Mouse (Mus musculus) lung, postnatal 10 days (tissue): ENCODE results near the gene Gm13278.
"Not testable (repeated sequence)": the region's sequence is repeated elsewhere in the genome, so short reads cannot be mapped to it uniquely, and the experiment has no call there.

Experiments
- DNase-seq: peaks from one replicate; pipeline ENCODE4 v3.0.0; 2021

The Gm13278 gene

DNA sequence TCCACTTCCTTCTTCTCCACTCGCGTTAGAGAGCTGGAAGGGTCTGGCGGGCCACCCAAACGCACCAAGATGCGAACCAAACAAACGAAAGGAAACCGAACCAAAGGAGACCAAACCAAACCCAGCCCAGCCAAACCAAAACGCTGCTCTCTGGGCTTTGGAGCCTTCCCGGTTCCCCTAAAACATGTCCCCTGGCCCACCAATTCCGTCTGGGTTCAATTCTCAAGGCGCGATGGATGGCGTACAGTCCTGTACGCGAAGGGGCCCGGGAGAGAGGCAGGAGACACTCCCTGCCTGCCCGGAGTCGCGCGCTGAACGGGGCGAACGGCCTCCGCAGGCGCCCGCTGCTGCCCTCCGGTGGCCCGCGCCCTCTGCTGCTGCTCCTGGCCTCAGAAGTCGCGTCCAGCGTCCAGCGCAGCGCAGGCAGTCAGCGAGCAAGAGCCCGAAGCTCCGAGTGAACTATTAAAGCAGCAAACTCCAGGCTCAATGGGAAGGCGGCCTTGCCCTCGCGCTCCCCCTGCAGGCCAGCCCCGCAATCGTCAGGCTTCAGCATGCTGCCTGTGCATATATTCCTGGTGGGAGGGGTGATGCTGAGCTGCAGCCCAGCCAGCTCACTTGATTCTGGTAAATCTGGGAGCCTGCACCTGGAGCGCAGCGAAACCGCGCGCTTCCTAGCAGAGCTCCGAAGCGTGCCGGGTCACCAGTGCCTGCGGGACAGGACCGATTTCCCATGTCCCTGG lies 2.8 kb downstream of the Gm13278 start, which contains the start of gene Gm13275:
Gene Gm13275 (plus strand): TSS at position 552 of the 740 bp plus-strand sequence.
- DNase-seq = peak; percentile 72

DNA sequence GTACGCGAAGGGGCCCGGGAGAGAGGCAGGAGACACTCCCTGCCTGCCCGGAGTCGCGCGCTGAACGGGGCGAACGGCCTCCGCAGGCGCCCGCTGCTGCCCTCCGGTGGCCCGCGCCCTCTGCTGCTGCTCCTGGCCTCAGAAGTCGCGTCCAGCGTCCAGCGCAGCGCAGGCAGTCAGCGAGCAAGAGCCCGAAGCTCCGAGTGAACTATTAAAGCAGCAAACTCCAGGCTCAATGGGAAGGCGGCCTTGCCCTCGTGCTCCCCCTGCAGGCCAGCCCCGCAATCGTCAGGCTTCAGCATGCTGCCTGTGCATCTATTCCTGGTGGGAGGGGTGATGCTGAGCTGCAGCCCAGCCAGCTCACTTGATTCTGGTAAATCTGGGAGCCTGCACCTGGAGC lies 5.7 kb downstream of the Gm13278 start, which contains the start of gene Gm13279:
Gene Gm13279 (plus strand): TSS at position 301 of the 400 bp plus-strand sequence.
- DNase-seq = not testable (repeated sequence)

DNA sequence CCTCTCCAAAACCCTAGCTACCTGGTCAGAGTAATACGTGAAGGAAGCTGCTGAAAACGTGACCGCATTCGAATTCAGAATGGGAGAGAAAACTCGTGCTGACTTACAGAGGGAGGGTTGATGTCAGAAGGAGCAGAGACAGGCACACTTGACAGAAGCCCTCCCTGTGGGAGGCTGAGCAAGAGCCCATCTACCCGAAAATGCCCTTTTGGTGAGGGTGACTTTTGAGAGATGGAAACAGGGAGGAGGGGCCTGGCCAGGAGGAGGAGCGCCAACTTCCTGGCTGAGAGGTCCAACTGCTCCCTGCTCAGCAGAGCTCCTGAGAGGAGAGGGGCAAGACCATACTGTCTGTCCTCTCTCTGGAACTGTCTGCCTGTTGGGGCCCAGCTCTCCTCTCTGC lies 8.0 kb downstream of the Gm13278 start, which contains the start of gene Gm13285:
Gene Gm13285 (plus strand): TSS at position 301 of the 400 bp plus-strand sequence.
- not testable (repeated sequence) for DNase-seq

DNA sequence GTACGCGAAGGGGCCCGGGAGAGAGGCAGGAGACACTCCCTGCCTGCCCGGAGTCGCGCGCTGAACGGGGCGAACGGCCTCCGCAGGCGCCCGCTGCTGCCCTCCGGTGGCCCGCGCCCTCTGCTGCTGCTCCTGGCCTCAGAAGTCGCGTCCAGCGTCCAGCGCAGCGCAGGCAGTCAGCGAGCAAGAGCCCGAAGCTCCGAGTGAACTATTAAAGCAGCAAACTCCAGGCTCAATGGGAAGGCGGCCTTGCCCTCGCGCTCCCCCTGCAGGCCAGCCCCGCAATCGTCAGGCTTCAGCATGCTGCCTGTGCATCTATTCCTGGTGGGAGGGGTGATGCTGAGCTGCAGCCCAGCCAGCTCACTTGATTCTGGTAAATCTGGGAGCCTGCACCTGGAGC lies 11.6 kb downstream of the Gm13278 start, which contains the start of gene Gm13287:
Gene Gm13287 (plus strand): TSS at position 301 of the 400 bp plus-strand sequence.
- DNase-seq = not testable (repeated sequence)

DNA sequence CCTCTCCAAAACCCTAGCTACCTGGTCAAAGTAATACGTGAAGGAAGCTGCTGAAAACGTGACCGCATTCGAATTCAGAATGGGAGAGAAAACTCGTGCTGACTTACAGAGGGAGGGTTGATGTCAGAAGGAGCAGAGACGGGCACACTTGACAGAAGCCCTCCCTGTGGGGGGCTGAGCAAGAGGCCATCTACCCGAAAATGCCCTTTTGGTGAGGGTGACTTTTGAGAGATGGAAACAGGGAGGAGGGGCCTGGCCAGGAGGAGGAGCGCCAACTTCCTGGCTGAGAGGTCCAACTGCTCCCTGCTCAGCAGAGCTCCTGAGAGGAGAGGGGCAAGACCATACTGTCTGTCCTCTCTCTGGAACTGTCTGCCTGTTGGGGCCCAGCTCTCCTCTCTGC lies 13.9 kb downstream of the Gm13278 start, which contains the start of gene Gm13288:
Gene Gm13288 (plus strand): TSS at position 301 of the 400 bp plus-strand sequence.
- not testable (repeated sequence) for DNase-seq

DNA sequence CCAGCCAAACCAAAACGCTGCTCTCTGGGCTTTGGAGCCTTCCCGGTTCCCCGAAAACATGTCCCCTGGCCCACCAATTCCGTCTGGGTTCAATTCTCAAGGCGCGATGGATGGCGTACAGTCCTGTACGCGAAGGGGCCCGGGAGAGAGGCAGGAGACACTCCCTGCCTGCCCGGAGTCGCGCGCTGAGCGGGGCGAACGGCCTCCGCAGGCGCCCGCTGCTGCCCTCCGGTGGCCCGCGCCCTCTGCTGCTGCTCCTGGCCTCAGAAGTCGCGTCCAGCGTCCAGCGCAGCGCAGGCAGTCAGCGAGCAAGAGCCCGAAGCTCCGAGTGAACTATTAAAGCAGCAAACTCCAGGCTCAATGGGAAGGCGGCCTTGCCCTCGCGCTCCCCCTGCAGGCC lies 14.4 kb downstream of the Gm13278 start:
- peak; percentile 39 for DNase-seq

DNA sequence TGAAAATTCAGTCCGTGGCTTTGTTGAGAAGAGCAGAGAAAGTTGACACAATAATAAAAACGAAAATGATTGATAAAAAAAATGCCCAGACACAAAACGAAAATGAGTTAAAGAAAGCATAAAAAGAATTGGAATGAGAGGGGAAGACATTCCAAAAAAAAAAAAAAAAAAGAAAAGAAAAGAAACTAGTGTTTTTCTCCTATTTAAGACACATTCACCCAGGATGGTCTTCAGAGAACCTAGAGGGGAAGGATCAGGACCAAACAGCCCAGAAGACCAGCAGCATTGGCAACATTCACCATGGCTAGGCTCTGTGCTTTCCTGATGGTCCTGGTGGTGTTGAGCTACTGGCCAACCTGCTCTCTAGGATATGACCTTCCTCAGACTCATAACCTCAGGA lies 24.6 kb downstream of the Gm13278 start, which contains the start of gene Ifna7:
Gene Ifna7 (plus strand): TSS at position 301 of the 400 bp plus-strand sequence.
- DNase-seq = no peak

DNA sequence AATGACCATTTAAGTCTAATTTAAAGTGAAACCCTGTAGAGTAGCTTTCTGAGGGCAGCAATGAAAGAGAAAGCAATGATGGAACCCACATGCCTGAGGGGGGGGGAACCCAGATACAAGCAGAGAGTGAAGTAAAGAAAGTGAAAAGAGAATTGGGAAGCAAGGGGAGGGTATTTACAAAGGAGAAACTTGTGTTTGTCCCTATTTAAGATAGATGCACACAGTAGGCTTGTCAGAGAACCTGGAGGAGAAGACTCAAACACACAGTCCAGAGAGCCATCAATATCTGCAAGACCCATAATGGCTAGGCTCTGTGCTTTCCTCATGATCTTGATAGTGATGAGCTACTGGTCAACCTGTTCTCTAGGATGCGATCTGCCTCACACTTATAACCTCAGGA lies 28.3 kb downstream of the Gm13278 start, which contains the start of gene Ifna11:
Gene Ifna11 (plus strand): TSS at position 301 of the 400 bp plus-strand sequence.
- no peak for DNase-seq

DNA sequence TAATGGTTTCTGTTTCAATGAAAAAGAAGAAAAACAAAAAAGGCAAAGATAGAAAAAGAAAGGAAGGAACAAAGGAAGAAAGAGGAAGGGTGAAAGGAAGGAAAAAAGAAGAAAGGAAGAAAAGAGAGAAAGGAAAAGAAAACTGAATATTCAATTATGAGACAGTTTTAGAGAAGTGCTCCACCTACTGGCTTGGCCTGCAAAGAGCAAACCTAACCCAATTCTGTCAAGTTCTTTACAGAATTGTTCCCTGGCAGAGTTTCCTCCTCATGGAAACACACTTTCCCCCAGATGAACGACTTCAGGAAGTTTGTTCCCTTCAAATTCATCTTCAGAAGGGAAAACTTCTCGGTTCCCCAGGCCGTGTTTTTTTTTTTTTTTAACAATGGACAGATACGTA lies 31.6 kb downstream of the Gm13278 start:
- DNase-seq = peak; percentile 25

DNA sequence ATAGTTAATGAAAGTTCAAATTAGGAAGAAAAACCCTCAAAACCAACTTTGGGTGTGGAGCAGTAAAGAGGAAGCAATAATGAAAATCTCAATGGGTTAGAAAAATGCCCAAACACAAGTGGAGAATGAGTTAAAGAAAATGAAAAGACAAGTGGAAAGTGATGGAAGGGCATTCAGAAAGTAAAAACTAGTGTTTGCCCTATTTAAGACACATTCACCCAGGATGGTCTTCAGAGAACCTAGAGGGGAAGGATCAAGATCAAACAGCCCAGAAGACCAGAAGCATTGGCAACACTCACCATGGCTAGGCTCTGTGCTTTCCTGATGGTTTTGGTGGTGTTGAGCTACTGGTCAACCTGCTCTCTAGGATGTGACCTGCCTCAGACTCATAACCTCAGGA lies 35.8 kb downstream of the Gm13278 start, which contains the start of gene Ifna6:
Gene Ifna6 (plus strand): TSS at position 301 of the 400 bp plus-strand sequence.
- not testable (repeated sequence) for DNase-seq

DNA sequence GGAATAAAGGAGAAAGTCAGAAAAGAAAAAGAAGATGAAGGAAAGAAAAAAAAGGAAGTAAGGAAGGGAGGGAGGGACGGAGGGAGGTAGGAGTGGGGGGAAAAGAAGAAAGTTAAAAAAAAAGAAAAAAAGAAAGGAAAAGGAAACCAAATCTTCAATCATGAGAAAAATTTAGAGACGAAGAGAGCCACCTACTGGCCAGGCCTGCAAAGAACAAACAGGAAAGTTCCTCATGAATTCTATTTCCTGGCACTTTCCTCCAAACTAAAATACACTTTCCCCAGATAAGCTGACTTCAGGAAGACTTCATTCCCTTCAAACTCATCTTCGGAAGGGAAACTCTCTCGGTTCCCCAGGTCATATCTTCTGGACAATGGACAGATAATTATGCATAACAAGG lies 39.2 kb downstream of the Gm13278 start:
- peak; percentile 47 for DNase-seq

DNA sequence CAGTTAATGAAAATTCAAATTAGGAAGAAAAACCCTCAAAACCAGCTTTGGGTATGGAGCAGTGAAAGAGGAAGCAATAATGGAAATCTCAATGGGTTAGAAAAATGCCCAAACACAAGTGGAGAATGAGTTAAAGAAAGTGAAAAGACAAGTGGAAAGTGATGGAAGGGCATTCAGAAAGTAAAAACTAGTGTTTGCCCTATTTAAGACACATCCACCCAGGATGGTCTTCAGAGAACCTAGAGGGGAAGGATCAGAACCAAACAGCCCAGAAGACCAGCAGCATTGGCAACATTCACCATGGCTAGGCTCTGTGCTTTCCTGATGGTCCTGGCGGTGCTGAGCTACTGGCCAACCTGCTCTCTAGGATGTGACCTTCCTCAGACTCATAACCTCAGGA lies 43.9 kb downstream of the Gm13278 start, which contains the start of gene Ifna5:
Gene Ifna5 (plus strand): TSS at position 301 of the 400 bp plus-strand sequence.
- not testable (repeated sequence) for DNase-seq

DNA sequence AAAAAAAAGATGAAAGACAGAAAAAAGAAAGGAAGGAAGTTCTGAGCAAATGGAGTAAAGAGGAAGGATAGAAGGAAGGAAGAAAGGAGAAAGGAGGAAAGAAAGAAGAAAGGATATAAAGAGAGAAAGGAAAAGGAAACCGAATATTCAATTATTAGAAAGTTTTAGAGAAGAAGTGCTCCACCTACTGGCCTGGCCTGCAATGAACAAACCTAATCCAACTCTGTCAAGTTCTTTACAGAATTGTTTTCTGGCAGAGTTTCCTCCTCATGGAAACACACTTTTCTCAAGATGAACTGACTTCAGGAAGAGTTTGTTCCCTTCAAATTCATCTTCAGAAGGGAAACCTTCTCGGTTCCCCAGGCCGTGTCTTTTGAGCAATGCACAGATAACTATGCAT lies 47.5 kb downstream of the Gm13278 start:
- DNase-seq = peak; percentile 16

DNA sequence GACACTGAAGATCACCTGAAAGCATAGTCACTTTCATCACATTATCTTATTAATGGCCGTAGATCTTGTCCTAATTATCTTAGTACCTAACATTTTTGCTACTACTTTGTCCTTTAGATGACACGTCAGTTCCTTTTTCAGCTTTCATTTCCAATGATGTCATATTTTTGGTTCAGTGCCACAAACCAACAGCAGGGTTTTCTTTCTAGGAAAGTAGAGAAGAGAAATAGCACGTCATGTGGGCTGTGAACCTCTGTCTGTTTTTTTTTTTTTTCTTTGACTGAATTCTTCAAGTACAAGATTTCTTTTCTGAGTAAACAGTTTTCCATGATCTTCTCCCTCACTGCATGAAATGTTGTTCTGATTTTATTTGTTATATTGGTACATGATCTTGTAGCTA lies 48.7 kb downstream of the Gm13278 start:
- no peak for DNase-seq

DNA sequence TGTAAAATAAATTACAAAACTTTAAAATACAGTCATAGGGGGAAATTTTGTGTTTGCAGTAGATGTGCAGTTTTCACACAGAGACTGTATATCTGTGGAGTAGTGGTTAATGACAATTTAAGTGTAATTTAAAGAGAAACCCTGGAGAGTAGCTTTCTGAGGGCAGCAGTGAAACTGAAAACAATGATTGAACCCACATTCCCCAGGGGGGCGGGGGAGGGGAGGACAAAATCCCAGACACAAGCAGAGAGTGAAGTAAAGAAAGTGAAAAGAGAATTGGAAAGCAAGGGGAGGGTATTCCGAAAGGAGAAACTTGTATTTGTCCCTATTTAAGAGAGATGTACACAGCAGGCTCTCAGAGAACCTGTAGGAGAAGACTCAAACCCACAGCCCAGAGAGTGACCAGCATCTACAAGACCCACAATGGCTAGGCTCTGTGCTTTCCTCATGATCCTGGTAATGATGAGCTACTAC lies 50.1 kb downstream of the Gm13278 start, which contains the start of gene Ifna4:
Gene Ifna4 (plus strand): TSS at position 424 of the 474 bp plus-strand sequence.
- DNase-seq = no peak
